Mouse (Mus musculus) hindbrain, embryonic 10.5 days (tissue): Measurements from ENCODE around the gene Gabra3. TPM values are rescaled to one million over a fixed set of nuclear protein-coding genes. Genes with fewer than 3 reads are reported as not detected.

ENCODE experiments used
- DNase-seq: peaks from one replicate; pipeline ENCODE4 v3.0.0-alpha.2; 2017; ENCODE audit warnings: low spot score
- H3K27ac ChIP-seq: fragments of 300-500 bp; sonication (generic); 2 replicates; pipeline ENCODE4 v1.5.1; 2016; ENCODE audit warnings: mild to moderate bottlenecking, moderate library complexity
- H3K27me3 ChIP-seq: fragments of 300-500 bp; sonication (generic); 2 replicates; pipeline ENCODE4 v1.6.1; 2016; ENCODE audit warnings: mild to moderate bottlenecking; ENCODE audit not compliant: poor library complexity, insufficient read depth, severe bottlenecking
- H3K36me3 ChIP-seq: fragments of 300-500 bp; sonication (generic); 2 replicates; pipeline ENCODE4 v1.6.1; 2016; ENCODE audit warnings: mild to moderate bottlenecking, moderate library complexity
- H3K4me1 ChIP-seq: fragments of 300-500 bp; sonication (generic); replicated peaks from 2 replicates; pipeline ENCODE4 v1.6.1; 2016; ENCODE audit warnings: mild to moderate bottlenecking
- H3K4me3 ChIP-seq: fragments of 300-500 bp; sonication (generic); 2 replicates; pipeline ENCODE4 v1.5.1; 2016; ENCODE audit warnings: mild to moderate bottlenecking, moderate library complexity
- H3K9me3 ChIP-seq: fragments of 300-500 bp; sonication (generic); 2 replicates; pipeline ENCODE4 v1.6.1; 2016; ENCODE audit warnings: mild to moderate bottlenecking, moderate library complexity
- WGBS: fragments of 180-500 bp; shearing (Covaris S2); methylation state at CpG from one replicate; pipeline ENCODE4 v1.1.7; 2016; 5-methylcytosine and 5-hydroxymethylcytosine counted together
- microRNA counts: library from miRNA; unstranded; fragments of <30 nt; microRNA quantifications from one replicate; lab custom pipeline; 2017
- polyA plus RNA-seq: library from polyadenylated mRNA; unstranded; fragments of >200 nt; fragmentation: Nextera tagmentation; extraction: Ambion mirVana; gene quantifications from 2 replicates; pipeline ENCODE4 v1.2.1, GENCODE M21; 2016

Gabra3 gene
- 0.96 and 1.4 TPM in 2 replicates for polyA plus RNA-seq

- 11% methylated on average over 4 of the region's 4 CpGs for WGBS
- Histone ChIP-seq H3K4me3 (peak within 1 kb of the TSS; percentile 49), H3K4me1 (peaks cover 9% of the 10 kb centered on the region; the same call in 1 of the 2 replicates), H3K27me3 (0 out of 2 replicates have a peak, but pooled peaks cover 4% of the 10 kb centered on the region), H3K9me3 (no peaks in the 10 kb centered on the region), H3K27ac (peak within 1 kb of the TSS; percentile 62), H3K36me3 (no peaks in the 10 kb centered on the region)
- peak; percentile 6 for DNase-seq
Measured at GRCm38 (mm10) chrX:72656230-72656898, at the start of gene Gabra3. Gabra3 (minus strand) TSS chrX:72656848.

GRCm38 (mm10) chrX:72655789-72656188 lies 859 bp downstream of the Gabra3 start:
- Histone ChIP-seq H3K27ac (peak overlapping the region; percentile 62), H3K4me1 (peaks cover 9% of the 10 kb centered on the region; the same call in 1 of the 2 replicates), H3K27me3 (0 out of 2 replicates have a peak, but pooled peaks cover 4% of the 10 kb centered on the region), H3K9me3 (no peaks in the 10 kb centered on the region), H3K36me3 (no peaks in the 10 kb centered on the region), H3K4me3 (peak overlapping the region; percentile 49)
- WGBS, result 8% methylated on average over 10 of the region's 11 CpGs
- no peak for DNase-seq

- H3K4me1 ChIP-seq, result peaks cover 9% of the 10 kb centered on the region; the same call in 1 of the 2 replicates
- peak overlapping the region; percentile 49 for H3K4me3 ChIP-seq
- H3K27ac ChIP-seq, result peak overlapping the region; percentile 62
- H3K27me3 ChIP-seq, result 0 out of 2 replicates have a peak, but pooled peaks cover 4% of the 10 kb centered on the region
- WGBS, result 23% methylated on average over 5 of the region's 5 CpGs
- no peaks in the 10 kb centered on the region for H3K9me3 ChIP-seq
- DNase-seq, result peak; percentile 29
- no peaks in the 10 kb centered on the region for H3K36me3 ChIP-seq
Measured at GRCm38 (mm10) chrX:72655381-72655780, 1.3 kb downstream of the Gabra3 start.

- Histone ChIP-seq H3K27ac (no peak overlapping the region), H3K36me3 (no peaks in the 10 kb centered on the region), H3K4me3 (no peak overlapping the region), H3K4me1 (peaks cover 8% of the 10 kb centered on the region; the same call in 1 of the 2 replicates), H3K27me3 (0 out of 2 replicates have a peak, but pooled peaks cover 4% of the 10 kb centered on the region), H3K9me3 (no peaks in the 10 kb centered on the region)
- 77% methylated on average over 3 of the region's 3 CpGs for WGBS
- DNase-seq, result no peak
Measured at GRCm38 (mm10) chrX:72650688-72651087, 6.0 kb downstream of the Gabra3 start.

- Histone ChIP-seq H3K4me1 (no peaks in the 10 kb centered on the region), H3K27me3 (no peaks in the 10 kb centered on the region), H3K4me3 (no peak overlapping the region), H3K27ac (no peak overlapping the region), H3K9me3 (no peaks in the 10 kb centered on the region), H3K36me3 (no peaks in the 10 kb centered on the region)
- WGBS, result 60% methylated on average over 2 of the region's 2 CpGs
- no peak for DNase-seq
Measured at GRCm38 (mm10) chrX:72644691-72645090, 12.0 kb downstream of the Gabra3 start.

- no peak overlapping the region for H3K4me3 ChIP-seq
- no peaks in the 10 kb centered on the region for H3K27me3 ChIP-seq
- WGBS, result 83% methylated on average over 5 of the region's 5 CpGs
- H3K4me1 ChIP-seq, result no peaks in the 10 kb centered on the region
- H3K27ac ChIP-seq, result no peak overlapping the region
- H3K36me3 ChIP-seq, result no peaks in the 10 kb centered on the region
- no peaks in the 10 kb centered on the region for H3K9me3 ChIP-seq
- DNase-seq, result no peak
Measured at GRCm38 (mm10) chrX:72497284-72497683, 159.4 kb downstream of the Gabra3 start.

GRCm38 (mm10) chrX:72489806-72490205 lies 166.8 kb downstream of the Gabra3 start:
- H3K4me1 ChIP-seq, result no peaks in the 10 kb centered on the region
- 95% methylated on average over 2 of the region's 2 CpGs for WGBS
- H3K4me3 ChIP-seq, result no peak overlapping the region
- H3K36me3 ChIP-seq, result no peaks in the 10 kb centered on the region
- DNase-seq, result no peak
- H3K27ac ChIP-seq, result no peak overlapping the region
- H3K9me3 ChIP-seq, result no peaks in the 10 kb centered on the region
- H3K27me3 ChIP-seq, result no peaks in the 10 kb centered on the region

GRCm38 (mm10) chrX:72386758-72387157 lies 269.9 kb downstream of the Gabra3 start, which contains the start of gene Magea10:
Magea10 (minus strand) TSS chrX:72386858.
- Histone ChIP-seq H3K4me1 (no peaks in the 10 kb centered on the region), H3K4me3 (no peak within 1 kb of the TSS), H3K9me3 (no peaks in the 10 kb centered on the region), H3K36me3 (no peaks in the 10 kb centered on the region), H3K27me3 (no peaks in the 10 kb centered on the region), H3K27ac (no peak within 1 kb of the TSS)
- no peak for DNase-seq
- 93% methylated on average over 6 of the region's 6 CpGs for WGBS

MicroRNA genes within 50 kb of the gene (microRNA counts, 519-probe panel; counts per million panel counts)
- 1,255 counts per million, percentile 77 among the panel's probes with 10 or more counts for microRNA mmu-miR-105 (lab: Ali Mortazavi, UCI)
- 1,255 counts per million, percentile 77 among the panel's probes with 10 or more counts for microRNA mmu-miR-767 (lab: Ali Mortazavi, UCI)

Other genes with a start within 250 kb of the Gabra3 start
- gene Gabrq, start 168.3 kb upstream of the Gabra3 start, polyA plus RNA-seq, result 0.36 and 0.90 TPM in 2 replicates